Mouse (Mus musculus) embryonic facial prominence, embryonic 12.5 days (tissue): ENCODE results near the gene Gm5105. TPM values are rescaled to one million over a fixed set of nuclear protein-coding genes. Genes with fewer than 3 reads are reported as not detected.
A peak's percentile ranks its signal among the peaks of the same experiment; 100 is the strongest.

Experiments
- ATAC-seq: fragments of 200-750 bp; cut with Nextera tagmentation; 2 replicates; pipeline ENCODE4 v1.8.0; 2017; ENCODE audit not compliant: insufficient number of reproducible peaks, insufficient read depth, low FRiP score, low TSS enrichment
- H3K27ac ChIP-seq: fragments of 300-500 bp; sonication (generic); 2 replicates; pipeline ENCODE4 v1.5.1; 2016; ENCODE audit warnings: mild to moderate bottlenecking
- H3K27me3 ChIP-seq: fragments of 300-500 bp; sonication (generic); 2 replicates; pipeline ENCODE4 v1.6.1; 2016; ENCODE audit warnings: mild to moderate bottlenecking, moderate library complexity
- H3K36me3 ChIP-seq: fragments of 300-500 bp; sonication (generic); 2 replicates; pipeline ENCODE4 v1.6.1; 2016; ENCODE audit warnings: mild to moderate bottlenecking
- H3K4me1 ChIP-seq: fragments of 300-500 bp; sonication (generic); 2 replicates; pipeline ENCODE4 v1.6.1; 2016
- H3K4me2 ChIP-seq: fragments of 300-500 bp; sonication (generic); replicated peaks from 2 replicates; pipeline ENCODE4 v1.6.1; 2016; ENCODE audit warnings: mild to moderate bottlenecking, moderate library complexity
- H3K4me3 ChIP-seq: fragments of 300-500 bp; sonication (generic); 2 replicates; pipeline ENCODE4 v1.5.1; 2016; ENCODE audit warnings: mild to moderate bottlenecking
- H3K9ac ChIP-seq: fragments of 300-500 bp; sonication (generic); 2 replicates; pipeline ENCODE4 v1.6.1; 2016; ENCODE audit warnings: mild to moderate bottlenecking, moderate library complexity
- H3K9me3 ChIP-seq: fragments of 300-500 bp; sonication (generic); 2 replicates; pipeline ENCODE4 v1.6.1; 2016; ENCODE audit warnings: mild to moderate bottlenecking, moderate library complexity
- WGBS: fragments of 180-500 bp; shearing (Covaris S2); methylation state at CpG from one replicate; pipeline ENCODE4 v1.1.7; 2016; 5-methylcytosine and 5-hydroxymethylcytosine counted together
- polyA plus RNA-seq: library from polyadenylated mRNA; unstranded; fragments of >200 nt; fragmentation: Nextera tagmentation; extraction: Ambion mirVana; gene quantifications from 2 replicates; pipeline ENCODE4 v1.2.1, GENCODE M21; 2016

The Gm5105 gene
- not detected in 2 replicates for polyA plus RNA-seq

- no peaks in the 10 kb centered on the region for H3K27me3 ChIP-seq
- H3K4me3 ChIP-seq, result no peak within 1 kb of the TSS
- H3K4me1 ChIP-seq, result peaks cover 30% of the 10 kb centered on the region
- no peak within 1 kb of the TSS for H3K27ac ChIP-seq
- H3K9me3 ChIP-seq, result no peaks in the 10 kb centered on the region
- ATAC-seq, result no peak
- no peak within 1 kb of the TSS for H3K9ac ChIP-seq
- H3K4me2 ChIP-seq, result no peak within 1 kb of the TSS
- 91% methylated on average over 12 of the region's 12 CpGs for WGBS
- no peaks in the 10 kb centered on the region for H3K36me3 ChIP-seq
Observed at GRCm38 (mm10) chr3:138067288-138067687, at the start of gene Gm5105. Gene Gm5105, minus strand, starts transcription at chr3:138067388.

GRCm38 (mm10) chr3:138116871-138117270, 49.7 kb upstream of the Gm5105 start:
- H3K9ac ChIP-seq, result no peak overlapping the region
- H3K27me3 ChIP-seq, result no peaks in the 10 kb centered on the region
- no peak overlapping the region for H3K27ac ChIP-seq
- H3K36me3 ChIP-seq, result no peaks in the 10 kb centered on the region
- no peaks in the 10 kb centered on the region for H3K4me1 ChIP-seq
- no peaks in the 10 kb centered on the region for H3K9me3 ChIP-seq
- no peak overlapping the region for H3K4me3 ChIP-seq
- no peak for ATAC-seq
- H3K4me2 ChIP-seq, result no peak overlapping the region
- WGBS, result 86% methylated on average over 4 of the region's 4 CpGs

- WGBS, result 82% methylated on average over 17 of the region's 17 CpGs
Observed at GRCm38 (mm10) chr3:138114106-138114505, 46.9 kb upstream of the Gm5105 start.

GRCm38 (mm10) chr3:138110910-138111782, 44.0 kb upstream of the Gm5105 start:
- Histone ChIP-seq H3K4me2 (no peak overlapping the region), H3K27ac (no peak overlapping the region), H3K9ac (no peak overlapping the region), H3K4me1 (no peaks in the 10 kb centered on the region), H3K9me3 (no peaks in the 10 kb centered on the region), H3K27me3 (no peaks in the 10 kb centered on the region), H3K36me3 (no peaks in the 10 kb centered on the region), H3K4me3 (no peak overlapping the region)
- ATAC-seq, result peak; percentile 41; the same call in 1 of the 2 replicates
- WGBS, result 89% methylated on average over 19 of the region's 19 CpGs

More at GRCm38 (mm10) chr3:138114106-138114505, 46.9 kb upstream of the Gm5105 start:
- Histone ChIP-seq H3K4me1 (no peaks in the 10 kb centered on the region), H3K36me3 (no peaks in the 10 kb centered on the region), H3K9me3 (no peaks in the 10 kb centered on the region), H3K27me3 (no peaks in the 10 kb centered on the region), H3K4me3 (no peak overlapping the region), H3K4me2 (no peak overlapping the region), H3K27ac (no peak overlapping the region), H3K9ac (no peak overlapping the region)
- no peak for ATAC-seq

- Histone ChIP-seq H3K4me1 (no peaks in the 10 kb centered on the region), H3K9me3 (no peaks in the 10 kb centered on the region), H3K4me3 (no peak overlapping the region), H3K27ac (no peak overlapping the region), H3K36me3 (no peaks in the 10 kb centered on the region), H3K4me2 (no peak overlapping the region), H3K27me3 (no peaks in the 10 kb centered on the region), H3K9ac (no peak overlapping the region)
- WGBS, result 87% methylated on average over 10 of the region's 10 CpGs
- no peak for ATAC-seq
Observed at GRCm38 (mm10) chr3:138106887-138107286, 39.7 kb upstream of the Gm5105 start.

- no peak overlapping the region for H3K4me3 ChIP-seq
- H3K27me3 ChIP-seq, result no peaks in the 10 kb centered on the region
- no peak for ATAC-seq
- no peak overlapping the region for H3K9ac ChIP-seq
- no peaks in the 10 kb centered on the region for H3K36me3 ChIP-seq
- no peaks in the 10 kb centered on the region for H3K9me3 ChIP-seq
- H3K27ac ChIP-seq, result no peak overlapping the region
- no peaks in the 10 kb centered on the region for H3K4me1 ChIP-seq
- no peak overlapping the region for H3K4me2 ChIP-seq
- WGBS, result 63% methylated on average over 5 of the region's 5 CpGs
Observed at GRCm38 (mm10) chr3:138105056-138105455, 37.9 kb upstream of the Gm5105 start.

- no peak overlapping the region for H3K4me3 ChIP-seq
- no peak overlapping the region for H3K9ac ChIP-seq
- H3K36me3 ChIP-seq, result no peaks in the 10 kb centered on the region
- H3K4me2 ChIP-seq, result no peak overlapping the region
- H3K4me1 ChIP-seq, result no peaks in the 10 kb centered on the region
- H3K27me3 ChIP-seq, result no peaks in the 10 kb centered on the region
- no peak overlapping the region for H3K27ac ChIP-seq
- no peak for ATAC-seq
- no peaks in the 10 kb centered on the region for H3K9me3 ChIP-seq
- WGBS, result 89% methylated on average over 4 of the region's 4 CpGs
Observed at GRCm38 (mm10) chr3:138103690-138104089, 36.5 kb upstream of the Gm5105 start.

- 77% methylated on average over 4 of the region's 4 CpGs for WGBS
- ATAC-seq, result no peak
Observed at GRCm38 (mm10) chr3:138101936-138102335, 34.7 kb upstream of the Gm5105 start.

GRCm38 (mm10) chr3:138097718-138098117, 30.5 kb upstream of the Gm5105 start:
- no peaks in the 10 kb centered on the region for H3K36me3 ChIP-seq
- H3K4me3 ChIP-seq, result no peak overlapping the region
- ATAC-seq, result no peak
- H3K9me3 ChIP-seq, result no peaks in the 10 kb centered on the region
- no peaks in the 10 kb centered on the region for H3K4me1 ChIP-seq
- no peak overlapping the region for H3K27ac ChIP-seq
- WGBS, result 79% methylated on average over 1 of the region's 1 CpGs
- H3K9ac ChIP-seq, result no peak overlapping the region
- H3K27me3 ChIP-seq, result no peaks in the 10 kb centered on the region
- no peak overlapping the region for H3K4me2 ChIP-seq

More at GRCm38 (mm10) chr3:138101936-138102335, 34.7 kb upstream of the Gm5105 start:
- H3K27ac ChIP-seq, result no peak overlapping the region
- no peaks in the 10 kb centered on the region for H3K4me1 ChIP-seq
- H3K9me3 ChIP-seq, result no peaks in the 10 kb centered on the region
- no peak overlapping the region for H3K4me2 ChIP-seq
- H3K9ac ChIP-seq, result no peak overlapping the region
- H3K36me3 ChIP-seq, result no peaks in the 10 kb centered on the region
- no peak overlapping the region for H3K4me3 ChIP-seq
- no peaks in the 10 kb centered on the region for H3K27me3 ChIP-seq

- H3K4me3 ChIP-seq, result no peak overlapping the region
- no peak overlapping the region for H3K27ac ChIP-seq
- no peaks in the 10 kb centered on the region for H3K9me3 ChIP-seq
- WGBS, result 89% methylated on average over 19 of the region's 19 CpGs
- no peak overlapping the region for H3K4me2 ChIP-seq
- ATAC-seq, result no peak
- H3K4me1 ChIP-seq, result no peaks in the 10 kb centered on the region
- H3K9ac ChIP-seq, result no peak overlapping the region
- no peaks in the 10 kb centered on the region for H3K36me3 ChIP-seq
- H3K27me3 ChIP-seq, result no peaks in the 10 kb centered on the region
Observed at GRCm38 (mm10) chr3:138096263-138097028, 29.3 kb upstream of the Gm5105 start.

- H3K4me2 ChIP-seq, result no peak overlapping the region
- no peak overlapping the region for H3K27ac ChIP-seq
- H3K36me3 ChIP-seq, result no peaks in the 10 kb centered on the region
- no peaks in the 10 kb centered on the region for H3K27me3 ChIP-seq
- WGBS, result 52% methylated on average over 10 of the region's 10 CpGs
- no peak for ATAC-seq
- no peak overlapping the region for H3K4me3 ChIP-seq
- H3K9ac ChIP-seq, result no peak overlapping the region
- H3K4me1 ChIP-seq, result no peaks in the 10 kb centered on the region
- H3K9me3 ChIP-seq, result no peaks in the 10 kb centered on the region
Observed at GRCm38 (mm10) chr3:138095718-138096117, 28.5 kb upstream of the Gm5105 start.

- H3K9me3 ChIP-seq, result no peaks in the 10 kb centered on the region
- no peak for ATAC-seq
- H3K4me3 ChIP-seq, result no peak overlapping the region
- WGBS, result 67% methylated on average over 3 of the region's 3 CpGs
- no peak overlapping the region for H3K9ac ChIP-seq
- H3K4me1 ChIP-seq, result no peaks in the 10 kb centered on the region
- no peak overlapping the region for H3K27ac ChIP-seq
- H3K27me3 ChIP-seq, result no peaks in the 10 kb centered on the region
- no peak overlapping the region for H3K4me2 ChIP-seq
- H3K36me3 ChIP-seq, result no peaks in the 10 kb centered on the region
Observed at GRCm38 (mm10) chr3:138095301-138095700, 28.1 kb upstream of the Gm5105 start.
